Mouse (Mus musculus): ENCODE data around the gene Syngr3. TPM values are rescaled to one million over a fixed set of nuclear protein-coding genes. Genes with fewer than 3 reads are reported as not detected.
A peak's percentile ranks its signal among the peaks of the same experiment; 100 is the strongest.
"Not testable (repeated sequence)": the region's sequence is repeated elsewhere in the genome, so short reads cannot be mapped to it uniquely, and the experiment has no call there.

Gene Syngr3
- polyA plus RNA-seq, 1 experiment from 2014 or later, result 6.9 TPM

DNA sequence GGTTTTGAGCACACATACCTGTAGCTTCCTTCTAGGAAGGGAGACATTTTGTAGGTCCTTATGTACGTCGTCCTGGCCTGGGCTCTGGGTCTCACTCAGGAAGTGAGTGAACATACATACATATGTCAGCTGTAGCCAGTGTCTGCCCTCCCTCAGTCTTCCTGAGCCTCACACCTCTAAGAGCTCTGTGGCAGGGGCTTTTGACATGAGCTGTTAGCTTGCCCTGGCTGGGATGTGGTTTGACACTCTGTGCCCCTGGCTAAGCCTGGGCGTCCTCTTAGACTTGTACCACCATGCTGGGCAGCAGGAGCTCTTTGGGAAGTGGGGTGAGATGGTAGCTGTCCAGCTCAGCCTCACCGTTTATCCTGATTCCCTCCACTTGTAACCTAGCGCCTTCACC, 18.4 kb downstream of the Syngr3 start:
- Histone ChIP-seq H3K9ac (ENCODE audit: low read depth, low read length) (peak overlapping the region; percentile 91), H3K4me3 (ENCODE audit: low read length) (peak overlapping the region; percentile 92; the same call in 1 of the 2 replicates), H3K27ac (ENCODE audit: low read length) (0 out of 2 replicates have a peak overlapping the region, but pooled peaks have one; percentile 27), H3K36me3 (ENCODE audit: control insufficient read depth, insufficient read depth, low read length) (no peaks in the 10 kb centered on the region), H3K27me3 (replicated peaks; ENCODE audit: control insufficient read depth, insufficient read depth, low read length) (no peaks in the 10 kb centered on the region), H3K9me3 (ENCODE audit: control insufficient read depth, low read length) (no peaks in the 10 kb centered on the region), H3K4me2 (ENCODE audit: low read depth, low read length) (peak overlapping the region; percentile 92), H3K4me1 (ENCODE audit: control insufficient read depth, insufficient read depth, low read length) (peaks cover 25% of the 10 kb centered on the region)
- WGBS, result 63% methylated on average over 5 of the region's 5 CpGs
- no peak for ATAC-seq

DNA sequence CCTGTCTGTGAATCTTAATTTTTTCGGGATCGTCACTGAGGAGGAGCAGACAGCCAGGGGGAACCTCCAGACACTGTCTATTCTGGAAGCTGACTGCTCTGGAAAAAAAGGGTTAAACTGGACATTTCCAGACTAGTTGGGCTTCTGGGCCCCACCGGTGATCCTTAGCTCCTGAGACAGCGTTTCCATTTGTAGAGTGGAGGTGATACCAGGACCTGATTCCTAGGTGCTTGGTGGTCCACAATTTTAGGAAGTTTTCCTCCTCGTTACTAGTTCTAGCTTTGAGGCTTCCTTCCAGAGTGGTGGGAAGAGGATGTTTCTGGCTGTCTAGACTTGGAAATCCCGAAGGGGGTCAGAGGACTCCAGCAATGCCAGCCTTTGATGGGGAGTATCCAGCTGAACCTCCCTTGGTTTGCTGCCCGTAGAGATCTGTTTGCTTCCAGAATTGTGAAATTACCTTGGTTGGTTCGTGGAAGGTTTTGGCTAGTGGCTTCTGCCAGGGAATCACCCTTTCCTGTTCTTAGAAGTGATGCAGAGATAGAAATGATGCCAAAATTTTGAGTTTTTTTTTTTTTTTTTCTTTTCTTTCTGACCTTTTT, 19.4 kb downstream of the Syngr3 start:
- Histone ChIP-seq H3K4me1 (ENCODE audit: control insufficient read depth, insufficient read depth, low read length) (peaks cover 25% of the 10 kb centered on the region), H3K4me3 (ENCODE audit: low read length) (peak overlapping the region; percentile 92), H3K9me3 (ENCODE audit: control insufficient read depth, low read length) (no peaks in the 10 kb centered on the region), H3K27me3 (replicated peaks; ENCODE audit: control insufficient read depth, insufficient read depth, low read length) (no peaks in the 10 kb centered on the region), H3K36me3 (ENCODE audit: control insufficient read depth, insufficient read depth, low read length) (no peaks in the 10 kb centered on the region), H3K4me2 (ENCODE audit: low read depth, low read length) (peak overlapping the region; percentile 92), H3K27ac (ENCODE audit: low read length) (peak overlapping the region; percentile 80), H3K9ac (ENCODE audit: low read depth, low read length) (peak overlapping the region; percentile 91)
- 8% methylated on average over 8 of the region's 8 CpGs for WGBS
- no peak for ATAC-seq

DNA sequence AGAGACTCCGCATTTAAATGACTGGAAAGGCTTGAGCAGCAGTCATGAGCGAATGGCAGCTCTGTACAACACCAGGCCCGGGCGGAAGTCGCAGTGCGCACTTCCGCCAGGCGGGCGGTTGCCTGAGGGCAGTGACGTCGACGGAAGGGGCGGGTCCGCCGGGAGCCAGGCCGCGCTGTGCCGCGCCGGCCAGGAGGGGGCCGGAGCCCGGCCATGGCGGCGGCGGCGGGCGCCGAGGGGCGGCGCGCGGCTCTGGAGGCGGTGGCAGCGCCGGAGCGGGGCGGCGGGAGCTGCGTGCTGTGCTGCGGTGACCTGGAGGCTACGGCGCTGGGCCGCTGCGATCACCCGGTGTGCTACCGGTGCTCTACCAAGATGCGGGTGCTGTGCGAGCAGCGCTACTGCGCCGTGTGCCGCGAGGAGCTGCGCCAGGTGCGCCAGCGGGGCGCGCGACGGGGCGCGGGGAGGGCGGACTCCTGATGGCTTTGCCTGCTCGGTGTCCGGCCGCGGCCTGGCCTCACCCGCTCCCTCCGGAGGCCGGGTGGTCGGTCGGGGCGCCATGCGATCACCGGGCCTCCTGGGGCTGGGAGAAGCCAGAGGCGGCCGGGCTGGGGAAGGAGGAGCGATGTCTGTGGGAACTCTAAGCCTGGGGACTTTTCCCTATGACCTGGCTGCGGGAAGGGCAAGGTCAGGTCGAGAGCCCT, 20.1 kb downstream of the Syngr3 start, which contains the start of gene Zfp598:
TSS of gene Zfp598 (plus strand) at position 143 of the 701 bp plus-strand sequence.
- H3K27me3 ChIP-seq (replicated peaks; ENCODE audit: control insufficient read depth, insufficient read depth, low read length), result no peaks in the 10 kb centered on the region

GRCm38 (mm10) chr17:24669214-24669544, 20.6 kb downstream of the Syngr3 start:
- Histone ChIP-seq H3K4me1 (ENCODE audit: control insufficient read depth, insufficient read depth, low read length) (peaks cover 25% of the 10 kb centered on the region), H3K4me2 (ENCODE audit: low read depth, low read length) (peak overlapping the region; percentile 61), H3K27ac (ENCODE audit: low read length) (peak overlapping the region; percentile 66), H3K9ac (ENCODE audit: low read depth, low read length) (peak overlapping the region; percentile 91), H3K4me3 (ENCODE audit: low read length) (peak overlapping the region; percentile 92)
- H3K27me3 ChIP-seq (replicated peaks; ENCODE audit: control insufficient read depth, insufficient read depth, low read length); H3K36me3 ChIP-seq (ENCODE audit: control insufficient read depth, insufficient read depth, low read length); H3K9me3 ChIP-seq (ENCODE audit: control insufficient read depth, low read length): not testable (repeated sequence)
- ATAC-seq, result peak; percentile 5
- WGBS, result 7% methylated on average over 15 of the region's 15 CpGs

More for the DNA sequence above, 20.1 kb downstream of the Syngr3 start, which contains the start of gene Zfp598:
- Histone ChIP-seq H3K4me1 (ENCODE audit: control insufficient read depth, insufficient read depth, low read length) (peaks cover 25% of the 10 kb centered on the region), H3K9me3 (ENCODE audit: control insufficient read depth, low read length) (no peaks in the 10 kb centered on the region), H3K36me3 (ENCODE audit: control insufficient read depth, insufficient read depth, low read length) (no peaks in the 10 kb centered on the region), H3K4me3 (ENCODE audit: low read length) (peak within 1 kb of the TSS; percentile 92), H3K27ac (ENCODE audit: low read length) (peak within 1 kb of the TSS; percentile 80), H3K4me2 (ENCODE audit: low read depth, low read length) (peak within 1 kb of the TSS; percentile 92), H3K9ac (ENCODE audit: low read depth, low read length) (peak within 1 kb of the TSS; percentile 91)
- whole genome bisulfite sequencing, result under 1% methylated on average over 77 of the region's 80 CpGs
- ATAC-seq, result peak; percentile 97

GRCm38 (mm10) chr17:24667416-24667815, 22.3 kb downstream of the Syngr3 start:
- Histone ChIP-seq H3K4me1 (ENCODE audit: control insufficient read depth, insufficient read depth, low read length) (peaks cover 22% of the 10 kb centered on the region), H3K27me3 (replicated peaks; ENCODE audit: control insufficient read depth, insufficient read depth, low read length) (no peaks in the 10 kb centered on the region; the same call in 1 of the 2 replicates), H3K9ac (ENCODE audit: low read depth, low read length) (no peak overlapping the region), H3K27ac (ENCODE audit: low read length) (no peak overlapping the region), H3K4me2 (ENCODE audit: low read depth, low read length) (no peak overlapping the region), H3K4me3 (ENCODE audit: low read length) (no peak overlapping the region), H3K9me3 (ENCODE audit: control insufficient read depth, low read length) (no peaks in the 10 kb centered on the region), H3K36me3 (ENCODE audit: control insufficient read depth, insufficient read depth, low read length) (no peaks in the 10 kb centered on the region)
- ATAC-seq, result peak; percentile 17; the same call in 1 of the 2 replicates
- 23% methylated on average over 6 of the region's 6 CpGs for WGBS

- H3K4me3 ChIP-seq (ENCODE audit: low read length); ATAC-seq; H3K9ac ChIP-seq (ENCODE audit: low read depth, low read length); H3K27me3 ChIP-seq (replicated peaks; ENCODE audit: control insufficient read depth, insufficient read depth, low read length); H3K4me2 ChIP-seq (ENCODE audit: low read depth, low read length); H3K27ac ChIP-seq (ENCODE audit: low read length); H3K36me3 ChIP-seq (ENCODE audit: control insufficient read depth, insufficient read depth, low read length); H3K9me3 ChIP-seq (ENCODE audit: control insufficient read depth, low read length): not testable (repeated sequence)
- 68% methylated on average over 7 of the region's 7 CpGs for WGBS
- peaks cover 18% of the 10 kb centered on the region for H3K4me1 ChIP-seq (ENCODE audit: control insufficient read depth, insufficient read depth, low read length)
Measured at GRCm38 (mm10) chr17:24667011-24667410, 22.7 kb downstream of the Syngr3 start.

DNA sequence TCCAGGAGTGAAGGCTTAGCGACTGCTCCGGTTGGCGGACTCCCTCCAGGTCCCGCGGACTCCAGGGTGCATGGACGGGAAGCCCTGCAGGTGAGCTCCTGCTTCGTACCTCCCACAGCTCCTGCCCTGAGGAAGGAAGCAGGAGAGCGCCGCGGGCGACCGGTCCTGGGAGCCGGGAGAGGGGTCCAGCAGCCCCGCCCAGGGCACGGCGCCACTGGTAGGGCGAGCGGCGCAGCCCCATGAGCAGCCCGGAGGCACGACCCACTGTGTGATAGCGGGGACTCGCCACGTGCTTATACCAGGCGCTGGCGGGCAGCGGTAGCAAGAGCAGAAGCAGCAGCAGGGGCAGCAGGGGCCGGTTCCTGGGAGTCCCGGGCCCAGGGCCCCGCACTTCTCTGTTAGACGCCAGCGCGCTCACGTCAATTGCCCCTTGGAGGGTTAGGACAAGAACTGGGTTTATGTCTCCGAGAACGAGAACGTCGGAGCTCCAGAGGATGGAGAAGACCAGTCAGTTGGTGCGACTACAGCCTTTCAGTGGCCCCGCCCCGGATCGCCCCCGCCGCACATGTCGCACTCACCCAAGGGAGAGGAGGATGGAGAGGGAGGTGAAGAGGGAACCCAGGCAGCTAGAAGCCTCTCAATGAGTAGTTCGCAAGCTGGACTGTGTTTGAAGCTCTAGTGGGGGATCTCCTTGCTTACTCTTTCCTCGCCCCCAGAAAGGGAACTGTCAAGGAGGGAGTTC, 31.6 kb downstream of the Syngr3 start, which contains the start of gene Npw:
TSS of gene Npw (minus strand) at position 441 of the 742 bp plus-strand sequence.
- Histone ChIP-seq H3K27ac (ENCODE audit: low read length) (no peak within 1 kb of the TSS), H3K4me3 (ENCODE audit: low read length) (peak within 1 kb of the TSS; percentile 56), H3K4me1 (ENCODE audit: control insufficient read depth, insufficient read depth, low read length) (peaks cover 12% of the 10 kb centered on the region), H3K27me3 (replicated peaks; ENCODE audit: control insufficient read depth, insufficient read depth, low read length) (peaks cover 29% of the 10 kb centered on the region), H3K4me2 (ENCODE audit: low read depth, low read length) (peak within 1 kb of the TSS; percentile 92), H3K9ac (ENCODE audit: low read depth, low read length) (peak within 1 kb of the TSS; percentile 71), H3K9me3 (ENCODE audit: control insufficient read depth, low read length) (no peaks in the 10 kb centered on the region), H3K36me3 (ENCODE audit: control insufficient read depth, insufficient read depth, low read length) (no peaks in the 10 kb centered on the region)
- peak; percentile 59 for ATAC-seq
- 2% methylated on average over 47 of the region's 47 CpGs for WGBS

- Histone ChIP-seq H3K27ac (ENCODE audit: low read length) (no peak overlapping the region), H3K36me3 (ENCODE audit: control insufficient read depth, insufficient read depth, low read length) (no peaks in the 10 kb centered on the region), H3K27me3 (replicated peaks; ENCODE audit: control insufficient read depth, insufficient read depth, low read length) (peaks cover 24% of the 10 kb centered on the region), H3K4me2 (ENCODE audit: low read depth, low read length) (no peak overlapping the region), H3K9ac (ENCODE audit: low read depth, low read length) (no peak overlapping the region), H3K9me3 (ENCODE audit: control insufficient read depth, low read length) (no peaks in the 10 kb centered on the region), H3K4me1 (ENCODE audit: control insufficient read depth, insufficient read depth, low read length) (peaks cover 17% of the 10 kb centered on the region), H3K4me3 (ENCODE audit: low read length) (no peak overlapping the region)
- no peak for ATAC-seq
- 73% methylated on average over 4 of the region's 4 CpGs for WGBS
Measured at GRCm38 (mm10) chr17:24654969-24655368, 34.8 kb downstream of the Syngr3 start.
